Mouse (Mus musculus) megakaryocyte, embryonic 14.5 days (primary cell): ENCODE data around the gene Eftud2.

Source experiments
- FLI1 ChIP-seq: IDR thresholded peaks from 2 replicates; pipeline ENCODE4 v1.6.1; 2012; ENCODE audit warnings: low read length, inconsistent platforms, mixed read lengths
- GATA1 ChIP-seq: IDR thresholded peaks from 3 replicates; pipeline ENCODE4 v1.6.1; 2012; ENCODE audit warnings: mixed read lengths, low read length, inconsistent platforms, borderline replicate concordance

- TF ChIP-seq GATA1 (no peak), FLI1 (no peak)
These were observed 86.6 kb downstream of the Eftud2 start for GRCm38 (mm10) chr11:102794157-102794556.
